Mouse (Mus musculus) thymus, postnatal 14 days (tissue): ENCODE measurements around the gene A830031A19Rik.

Experiments used
- DNase-seq: peaks from one replicate; pipeline ENCODE4 v3.0.0; 2021

The A830031A19Rik gene

GRCm38 (mm10) chr11:24000675-24001074, 74.2 kb downstream of the A830031A19Rik start:
- no peak for DNase-seq
